Mouse (Mus musculus) hindbrain, embryonic 13.5 days (tissue): ENCODE measurements at regions not wholly inside any gene's neighbourhood (a gene's known extent, or its start where the extent isn't known, plus 50 kb on each side); places are given as distances from the start of the nearest gene placed in this dataset.

Source experiments
- ATAC-seq: fragments of 200-750 bp; cut with Nextera tagmentation; 2 replicates; pipeline ENCODE4 v1.8.0; 2017; ENCODE audit warnings: moderate TSS enrichment; ENCODE audit not compliant: low FRiP score
- H3K27ac ChIP-seq: fragments of 300-500 bp; sonication (generic); 2 replicates; pipeline ENCODE4 v1.5.1; 2015; ENCODE audit warnings: inconsistent platforms, mild to moderate bottlenecking, moderate library complexity
- H3K27me3 ChIP-seq: fragments of 300-500 bp; sonication (generic); 2 replicates; pipeline ENCODE4 v1.6.1; 2015; ENCODE audit warnings: mild to moderate bottlenecking, inconsistent platforms
- H3K36me3 ChIP-seq: fragments of 300-500 bp; sonication (generic); 2 replicates; pipeline ENCODE4 v1.6.1; 2015; ENCODE audit warnings: mild to moderate bottlenecking, inconsistent platforms
- H3K4me1 ChIP-seq: fragments of 300-500 bp; sonication (generic); replicated peaks from 2 replicates; pipeline ENCODE4 v1.6.1; 2015; ENCODE audit warnings: inconsistent platforms
- H3K4me2 ChIP-seq: fragments of 300-500 bp; sonication (generic); 2 replicates; pipeline ENCODE4 v1.6.1; 2015; ENCODE audit warnings: inconsistent platforms, mild to moderate bottlenecking, moderate library complexity
- H3K4me3 ChIP-seq: fragments of 300-500 bp; sonication (generic); 2 replicates; pipeline ENCODE4 v1.5.1; 2015; ENCODE audit warnings: mild to moderate bottlenecking, inconsistent platforms
- H3K9ac ChIP-seq: fragments of 300-500 bp; sonication (generic); 2 replicates; pipeline ENCODE4 v1.6.1; 2015; ENCODE audit warnings: mild to moderate bottlenecking, inconsistent platforms
- H3K9me3 ChIP-seq: fragments of 300-500 bp; sonication (generic); 2 replicates; pipeline ENCODE4 v1.6.1; 2016; ENCODE audit warnings: inconsistent platforms
- WGBS: fragments of 180-500 bp; shearing (Covaris S2); methylation state at CpG from one replicate; pipeline ENCODE4 v1.1.7; 2015; 5-methylcytosine and 5-hydroxymethylcytosine counted together

DNA sequence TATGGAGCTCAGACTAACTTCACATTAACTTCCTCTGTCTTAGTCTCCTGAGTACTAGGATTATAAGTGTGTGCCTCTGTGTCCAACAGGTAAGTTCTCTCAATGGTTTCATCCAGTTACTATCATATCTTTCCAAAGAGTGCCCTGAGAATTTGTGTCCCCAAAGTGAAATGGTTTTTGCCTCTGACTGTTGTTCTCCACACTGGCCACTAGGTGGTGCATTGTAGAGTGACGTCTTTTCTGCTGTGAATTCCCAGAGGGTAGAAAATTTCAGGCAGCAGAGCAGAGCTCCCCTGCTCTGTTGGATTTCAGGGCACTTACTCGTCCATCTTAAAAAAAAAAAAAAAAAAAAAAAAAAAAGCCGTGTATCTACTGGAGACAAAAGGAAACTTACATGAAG, 138.4 kb upstream of the Satb1 start:
- Histone ChIP-seq H3K4me3 (no peak overlapping the region), H3K36me3 (no peaks in the 10 kb centered on the region), H3K4me1 (no peaks in the 10 kb centered on the region), H3K27ac (no peak overlapping the region), H3K27me3 (no peaks in the 10 kb centered on the region), H3K4me2 (no peak overlapping the region), H3K9ac (no peak overlapping the region), H3K9me3 (no peaks in the 10 kb centered on the region; the same call in 1 of the 2 replicates)
- WGBS = 43% methylated on average over 3 of the region's 3 CpGs
- no peak for ATAC-seq

DNA sequence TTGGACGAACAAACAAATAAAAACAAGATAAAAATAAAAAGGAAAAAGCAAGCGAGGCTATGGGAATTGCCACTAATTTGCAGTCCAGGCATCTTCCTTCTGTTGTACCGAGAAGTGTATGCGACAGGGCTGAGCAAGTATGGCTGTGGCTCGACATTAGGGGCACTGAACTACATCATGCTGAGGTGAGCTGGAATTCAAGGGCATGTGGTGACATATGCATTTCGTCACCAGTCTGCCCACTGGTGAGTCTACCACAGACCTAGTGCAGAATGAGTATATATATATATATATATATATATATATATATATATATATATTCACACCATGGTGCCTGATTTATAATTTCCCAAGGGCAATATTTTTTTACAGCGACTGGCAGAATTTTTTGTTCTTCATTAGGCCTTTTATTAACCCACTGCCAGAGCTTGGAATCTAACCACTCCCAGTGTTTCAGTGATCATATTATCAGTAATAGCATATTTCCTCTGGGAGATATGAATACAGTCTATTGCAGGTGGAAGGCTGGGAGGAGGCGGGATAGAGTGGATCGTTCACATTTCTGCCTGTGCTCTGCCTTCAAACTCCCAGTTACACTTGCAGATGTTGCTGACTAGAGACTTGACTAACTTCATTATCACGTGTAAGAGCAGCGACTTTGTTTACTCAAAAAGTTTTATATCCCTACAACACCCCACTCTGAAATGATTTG, 133.6 kb upstream of the Satb1 start:
- no peaks in the 10 kb centered on the region; the same call in 1 of the 2 replicates for H3K9me3 ChIP-seq
- H3K4me2 ChIP-seq = no peak overlapping the region
- H3K4me1 ChIP-seq = no peaks in the 10 kb centered on the region
- no peak for ATAC-seq
- no peak overlapping the region for H3K4me3 ChIP-seq
- H3K27ac ChIP-seq = no peak overlapping the region
- no peaks in the 10 kb centered on the region for H3K27me3 ChIP-seq
- no peaks in the 10 kb centered on the region for H3K36me3 ChIP-seq
- 91% methylated on average over 11 of the region's 11 CpGs for WGBS
- H3K9ac ChIP-seq = no peak overlapping the region

- 83% methylated on average over 12 of the region's 12 CpGs for WGBS
- Histone ChIP-seq H3K27ac (no peak overlapping the region), H3K4me2 (no peak overlapping the region), H3K9ac (no peak overlapping the region), H3K9me3 (no peaks in the 10 kb centered on the region), H3K27me3 (no peaks in the 10 kb centered on the region), H3K4me3 (no peak overlapping the region), H3K36me3 (no peaks in the 10 kb centered on the region), H3K4me1 (no peaks in the 10 kb centered on the region)
- ATAC-seq = no peak
These were observed 129.5 kb upstream of the Satb1 start for GRCm38 (mm10) chr17:51962529-51963110.

- H3K9ac ChIP-seq = no peak overlapping the region
- H3K27me3 ChIP-seq = no peaks in the 10 kb centered on the region
- ATAC-seq = no peak
- no peaks in the 10 kb centered on the region for H3K4me1 ChIP-seq
- H3K9me3 ChIP-seq = no peaks in the 10 kb centered on the region
- no peak overlapping the region for H3K27ac ChIP-seq
- H3K4me2 ChIP-seq = no peak overlapping the region
- 80% methylated on average over 4 of the region's 4 CpGs for WGBS
- no peak overlapping the region for H3K4me3 ChIP-seq
- no peaks in the 10 kb centered on the region for H3K36me3 ChIP-seq
These were observed 128.2 kb upstream of the Satb1 start for GRCm38 (mm10) chr17:51961337-51961736.

DNA sequence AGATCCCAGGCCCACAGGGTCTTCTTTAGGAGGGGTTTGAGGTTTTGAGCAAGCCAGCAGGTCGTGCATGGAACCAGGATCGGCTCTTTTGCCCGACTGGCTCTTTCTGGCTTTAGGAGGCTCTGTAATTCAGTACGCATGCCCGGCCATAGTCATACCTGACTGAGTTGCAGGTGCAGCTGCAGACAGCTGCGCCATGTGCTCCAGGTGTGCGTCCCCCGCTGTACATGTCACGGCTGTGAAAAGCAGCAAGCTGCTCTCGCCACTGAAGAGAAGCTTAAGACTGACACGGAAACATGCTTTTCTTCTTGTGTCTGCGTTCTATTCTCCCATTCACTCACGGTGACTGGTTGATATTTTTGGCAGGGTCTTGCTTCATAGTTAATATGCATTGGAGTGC, 123.2 kb upstream of the Satb1 start:
- Histone ChIP-seq H3K4me2 (no peak overlapping the region), H3K36me3 (no peaks in the 10 kb centered on the region), H3K4me1 (no peaks in the 10 kb centered on the region), H3K4me3 (no peak overlapping the region), H3K9me3 (no peaks in the 10 kb centered on the region), H3K27me3 (no peaks in the 10 kb centered on the region), H3K9ac (no peak overlapping the region), H3K27ac (no peak overlapping the region)
- WGBS = 92% methylated on average over 13 of the region's 13 CpGs
- ATAC-seq = no peak

- H3K9me3 ChIP-seq = no peaks in the 10 kb centered on the region
- WGBS = 87% methylated on average over 5 of the region's 5 CpGs
- ATAC-seq = no peak
- H3K4me3 ChIP-seq = no peak overlapping the region
- no peaks in the 10 kb centered on the region for H3K27me3 ChIP-seq
- no peak overlapping the region for H3K27ac ChIP-seq
- no peaks in the 10 kb centered on the region for H3K4me1 ChIP-seq
- H3K36me3 ChIP-seq = no peaks in the 10 kb centered on the region
- H3K9ac ChIP-seq = no peak overlapping the region
- H3K4me2 ChIP-seq = no peak overlapping the region
These were observed 104.6 kb upstream of the Satb1 start for GRCm38 (mm10) chr17:51937707-51938106.

DNA sequence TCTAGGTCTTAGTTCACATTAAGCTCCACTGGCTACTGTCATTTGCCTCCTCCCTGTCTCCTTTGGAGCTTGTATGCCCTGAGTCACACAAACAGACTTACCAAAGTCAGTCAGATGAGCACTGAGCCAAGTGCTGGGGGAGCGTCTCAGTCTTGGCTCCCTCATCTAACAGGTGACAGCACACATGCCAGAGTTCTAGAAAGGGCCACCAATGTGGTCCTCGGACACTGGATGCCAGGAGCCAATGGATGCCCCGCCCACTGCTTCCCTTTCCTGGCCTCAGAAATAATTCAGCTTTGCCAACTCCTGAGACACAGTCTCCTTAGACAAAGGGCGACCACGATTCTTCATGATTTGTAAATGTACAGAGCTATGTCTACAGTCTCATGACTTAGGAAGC, 103.0 kb upstream of the Satb1 start:
- no peak overlapping the region for H3K27ac ChIP-seq

GRCm38 (mm10) chr17:51926392-51926791, 93.3 kb upstream of the Satb1 start:
- Histone ChIP-seq H3K36me3 (no peaks in the 10 kb centered on the region), H3K4me1 (no peaks in the 10 kb centered on the region), H3K9me3 (no peaks in the 10 kb centered on the region; the same call in 1 of the 2 replicates), H3K4me3 (no peak overlapping the region), H3K4me2 (no peak overlapping the region), H3K9ac (no peak overlapping the region), H3K27me3 (no peaks in the 10 kb centered on the region), H3K27ac (no peak overlapping the region)
- WGBS = 87% methylated on average over 3 of the region's 3 CpGs
- no peak for ATAC-seq

More for the DNA sequence above, 103.0 kb upstream of the Satb1 start:
- no peaks in the 10 kb centered on the region for H3K27me3 ChIP-seq
- ATAC-seq = no peak
- H3K4me2 ChIP-seq = no peak overlapping the region
- H3K4me1 ChIP-seq = no peaks in the 10 kb centered on the region
- no peak overlapping the region for H3K9ac ChIP-seq
- 88% methylated on average over 5 of the region's 5 CpGs for WGBS
- no peaks in the 10 kb centered on the region for H3K9me3 ChIP-seq
- no peak overlapping the region for H3K4me3 ChIP-seq
- no peaks in the 10 kb centered on the region for H3K36me3 ChIP-seq

DNA sequence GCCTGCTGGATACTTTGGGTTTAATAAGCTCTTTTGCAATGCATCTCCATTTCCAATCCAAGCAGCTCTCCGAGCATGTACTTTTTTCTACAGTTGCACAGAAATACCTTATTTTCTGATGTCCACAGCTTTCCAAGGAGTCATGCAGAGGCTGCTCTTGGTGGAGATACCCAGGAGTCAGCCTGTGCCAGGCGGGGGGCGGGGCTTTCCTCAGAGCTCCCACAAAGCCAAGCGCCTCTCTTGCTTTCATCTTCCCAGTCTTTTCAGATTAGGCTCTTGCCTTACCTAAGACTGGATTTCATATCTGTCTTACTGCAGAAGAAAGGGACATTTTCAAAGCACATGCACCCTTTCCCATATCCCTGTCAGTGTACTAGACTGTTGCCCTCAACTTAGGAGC, 73.9 kb upstream of the Satb1 start:
- Histone ChIP-seq H3K27ac (no peak overlapping the region), H3K9ac (no peak overlapping the region), H3K27me3 (no peaks in the 10 kb centered on the region), H3K9me3 (no peaks in the 10 kb centered on the region), H3K4me3 (no peak overlapping the region), H3K36me3 (no peaks in the 10 kb centered on the region), H3K4me1 (no peaks in the 10 kb centered on the region), H3K4me2 (no peak overlapping the region)
- WGBS = 76% methylated on average over 4 of the region's 4 CpGs
- no peak for ATAC-seq

- no peak for ATAC-seq
- Histone ChIP-seq H3K4me1 (no peaks in the 10 kb centered on the region), H3K27me3 (no peaks in the 10 kb centered on the region), H3K9me3 (no peaks in the 10 kb centered on the region), H3K9ac (no peak overlapping the region), H3K4me3 (no peak overlapping the region), H3K27ac (no peak overlapping the region), H3K4me2 (no peak overlapping the region), H3K36me3 (no peaks in the 10 kb centered on the region)
- 91% methylated on average over 4 of the region's 4 CpGs for WGBS
These were observed 73.3 kb upstream of the Satb1 start for GRCm38 (mm10) chr17:51906418-51906817.

DNA sequence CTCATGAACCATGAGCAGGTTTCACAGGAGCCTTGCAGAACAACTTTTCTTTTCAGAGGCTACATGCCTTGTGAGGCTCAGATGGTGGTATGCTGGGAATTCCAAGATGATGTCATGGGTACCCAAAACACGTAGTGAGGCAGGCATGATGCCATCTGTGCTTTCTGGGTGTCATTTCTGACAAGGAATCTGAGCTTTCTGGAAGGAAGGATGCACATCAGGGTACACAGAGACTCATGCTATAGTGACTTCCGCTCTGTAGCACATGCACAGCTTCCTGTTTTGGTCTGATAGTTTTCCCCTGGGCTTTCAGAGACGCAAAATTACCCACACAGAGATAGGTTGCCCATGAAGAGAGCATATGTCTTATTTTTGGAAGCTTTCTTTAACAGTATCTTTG, 70.8 kb upstream of the Satb1 start:
- no peak for ATAC-seq
- Histone ChIP-seq H3K36me3 (no peaks in the 10 kb centered on the region), H3K9ac (no peak overlapping the region), H3K27me3 (no peaks in the 10 kb centered on the region), H3K9me3 (no peaks in the 10 kb centered on the region), H3K4me2 (no peak overlapping the region), H3K4me3 (no peak overlapping the region), H3K4me1 (no peaks in the 10 kb centered on the region), H3K27ac (no peak overlapping the region)
- 78% methylated on average over 3 of the region's 3 CpGs for WGBS

DNA sequence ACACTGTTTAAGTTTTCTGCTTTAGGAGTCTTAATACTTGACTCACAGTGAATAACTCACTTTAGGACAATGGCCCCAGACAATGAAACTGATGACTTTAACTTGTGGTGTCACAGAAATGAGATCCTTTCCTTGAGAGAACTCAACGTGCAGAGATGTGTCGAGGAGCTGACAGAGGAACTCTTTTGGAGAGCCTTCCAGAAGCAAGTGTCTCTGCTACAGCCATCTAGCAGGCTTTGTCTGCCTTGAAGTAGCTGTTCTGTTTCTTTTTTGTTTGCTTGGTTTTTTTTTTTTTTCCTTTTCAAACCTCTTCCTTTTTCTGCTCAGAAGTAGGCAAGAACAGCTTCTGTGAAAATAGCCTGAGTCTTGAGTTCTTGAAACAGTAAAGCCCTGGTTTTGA, 66.3 kb upstream of the Satb1 start:
- no peaks in the 10 kb centered on the region for H3K9me3 ChIP-seq
- WGBS = 60% methylated on average over 2 of the region's 2 CpGs
- no peak overlapping the region for H3K9ac ChIP-seq
- no peak overlapping the region for H3K4me3 ChIP-seq
- H3K27ac ChIP-seq = no peak overlapping the region
- H3K4me2 ChIP-seq = no peak overlapping the region
- no peaks in the 10 kb centered on the region for H3K27me3 ChIP-seq
- H3K36me3 ChIP-seq = no peaks in the 10 kb centered on the region
- ATAC-seq = no peak
- H3K4me1 ChIP-seq = no peaks in the 10 kb centered on the region

DNA sequence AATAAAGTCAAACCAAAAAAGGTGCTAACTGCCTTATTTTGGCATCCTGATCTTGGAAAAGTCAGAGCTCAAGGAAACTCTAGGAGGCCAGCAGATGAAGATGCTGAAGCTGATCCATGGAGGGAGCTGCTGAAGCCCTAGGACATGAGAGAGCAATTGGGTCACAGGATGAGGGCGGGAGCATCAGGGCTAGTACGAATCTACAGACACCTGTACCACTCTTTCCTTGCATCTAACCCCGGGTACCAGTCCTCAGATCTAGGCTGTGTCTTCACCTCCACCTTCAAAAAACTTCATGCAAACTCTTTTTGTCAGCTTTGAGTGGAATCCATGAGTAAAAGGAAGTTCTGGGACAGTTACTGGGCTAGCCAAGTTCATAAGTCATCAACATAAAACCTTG, 63.1 kb upstream of the Satb1 start:
- H3K4me1 ChIP-seq = no peaks in the 10 kb centered on the region
- H3K36me3 ChIP-seq = no peaks in the 10 kb centered on the region
- no peaks in the 10 kb centered on the region for H3K9me3 ChIP-seq
- H3K4me3 ChIP-seq = no peak overlapping the region
- H3K9ac ChIP-seq = no peak overlapping the region
- no peak overlapping the region for H3K4me2 ChIP-seq
- ATAC-seq = no peak
- H3K27me3 ChIP-seq = no peaks in the 10 kb centered on the region
- 96% methylated on average over 3 of the region's 3 CpGs for WGBS
- H3K27ac ChIP-seq = no peak overlapping the region
